32 mouse cellular contexts compared by ENCODE assay signal in genomic region chr10:5014976-5015375, GRCm38 (mm10). TPM values are rescaled to one million over a fixed set of nuclear protein-coding genes. Genes with fewer than 3 reads are reported as not detected.
"Had no signal": no experiment of that assay in that cellular context is flagged by ENCODE, and none has a peak within 500 bp of the region (broad histone marks: within the 10 kb centered on the region; RNA-seq: fewer than 3 reads in every experiment).

No protein-coding gene starts in this region.

- ATAC-seq: forebrain, embryonic 13.5 days; forebrain, embryonic 14.5 days; forebrain, embryonic 16.5 days; forebrain, postnatal 0 days had no signal

- DNase-seq: cerebellum, adult 9-10 months; cerebellum, adult 9-11 months; cerebellum, postnatal 10 days; cerebellum, postnatal 14 days; cerebellum, postnatal 25 days; cerebellum, postnatal 36 days; embryo, embryonic 11 days; forebrain, postnatal 0 days; gastrocnemius, adult 2 months; gastrocnemius, postnatal 10 days; gastrocnemius, postnatal 14 days; gastrocnemius, postnatal 25 days; gastrocnemius, postnatal 36 days; heart, adult 18-20 months; heart, adult 2 months had no signal

- H3K27ac ChIP-seq: embryonic facial prominence, embryonic 10.5 days; embryonic facial prominence, embryonic 12.5 days; embryonic facial prominence, embryonic 13.5 days; embryonic facial prominence, embryonic 15.5 days; forebrain, embryonic 10.5 days; forebrain, embryonic 12.5 days; forebrain, embryonic 13.5 days; gastrocnemius, adult 2 months; heart, adult 2 months; heart, embryonic 10.5 days had no signal

- H3K36me3 ChIP-seq: embryonic facial prominence, embryonic 10.5 days; embryonic facial prominence, embryonic 12.5 days; embryonic facial prominence, embryonic 13.5 days; embryonic facial prominence, embryonic 15.5 days; forebrain, embryonic 10.5 days; forebrain, embryonic 12.5 days; heart, embryonic 10.5 days had no signal

- H3K9ac ChIP-seq: embryonic facial prominence, embryonic 12.5 days; embryonic facial prominence, embryonic 13.5 days; embryonic facial prominence, embryonic 15.5 days; forebrain, embryonic 12.5 days; forebrain, embryonic 13.5 days; forebrain, postnatal 0 days had no signal

- H3K27me3 ChIP-seq: embryonic facial prominence, embryonic 12.5 days; embryonic facial prominence, embryonic 13.5 days; embryonic facial prominence, embryonic 15.5 days; forebrain, embryonic 12.5 days; forebrain, embryonic 13.5 days had no signal

- H3K4me2 ChIP-seq: embryonic facial prominence, embryonic 12.5 days; embryonic facial prominence, embryonic 13.5 days; embryonic facial prominence, embryonic 15.5 days; forebrain, embryonic 12.5 days; forebrain, embryonic 13.5 days; heart, embryonic 11.5 days had no signal

- H3K4me1 ChIP-seq: embryonic facial prominence, embryonic 10.5 days; embryonic facial prominence, embryonic 12.5 days; embryonic facial prominence, embryonic 13.5 days; embryonic facial prominence, embryonic 15.5 days; forebrain, embryonic 10.5 days; forebrain, embryonic 12.5 days; forebrain, embryonic 13.5 days; heart, embryonic 10.5 days had no signal

- H3K9me3 ChIP-seq: embryonic facial prominence, embryonic 10.5 days; embryonic facial prominence, embryonic 12.5 days; embryonic facial prominence, embryonic 13.5 days; embryonic facial prominence, embryonic 15.5 days; forebrain, embryonic 10.5 days; forebrain, embryonic 12.5 days; forebrain, embryonic 13.5 days; heart, embryonic 10.5 days had no signal

- H3K4me3 ChIP-seq: embryonic facial prominence, embryonic 10.5 days; embryonic facial prominence, embryonic 12.5 days; embryonic facial prominence, embryonic 13.5 days; embryonic facial prominence, embryonic 15.5 days; erythroblast, embryonic 14.5 days; forebrain, embryonic 10.5 days; forebrain, embryonic 12.5 days; forebrain, embryonic 13.5 days; gastrocnemius, adult 2 months; heart, adult 2 months; heart, embryonic 10.5 days had no signal

RNA-seq across cellular contexts. Expression of gene Gm10097, which starts 54.0 kb away (rescaled TPM):
- total RNA-seq: common myeloid progenitor, adult 5-6 weeks; granulocyte monocyte progenitor cell, adult 5-6 weeks had no signal
- polyA plus RNA-seq: cortical plate, adult 2 months; erythroblast, embryonic 14.5 days; forebrain, embryonic 14.5 days; forebrain, postnatal 0 days; frontal cortex, adult 2 months; gonadal fat pad, adult 2 months had no signal
